Mouse (Mus musculus) CH12.LX (cell line): ENCODE data around the gene Tnip3.

Experiments used
- CTCF ChIP-seq, 2 experiments: IDR thresholded peaks in 1 of 2; conservative IDR thresholded peaks in 1 of 2; 2 replicates each; pipeline ENCODE4 v1.5.1; 2011 to 2012; ENCODE audit warnings: low read depth in 2 of 2, low read length in 2 of 2, improper control_type of control experiment in 1 of 2, inconsistent platforms in 1 of 2, mild to moderate bottlenecking in 1 of 2, moderate library complexity in 1 of 2
- E2F4 ChIP-seq: IDR thresholded peaks from 2 replicates; pipeline ENCODE4 v1.6.1; 2011; ENCODE audit warnings: low read depth, low read length, improper control_type of control experiment; ENCODE audit not compliant: insufficient replicate concordance
- EP300 ChIP-seq: IDR thresholded peaks from 2 replicates; pipeline ENCODE4 v1.6.1; 2011; ENCODE audit warnings: low read length, improper control_type of control experiment
- HCFC1 ChIP-seq: IDR thresholded peaks from 2 replicates; pipeline ENCODE4 v1.6.1; 2012; ENCODE audit warnings: low read depth, mild to moderate bottlenecking, inconsistent platforms, low read length, improper control_type of control experiment
- KAT2A ChIP-seq: IDR thresholded peaks from 2 replicates; pipeline ENCODE4 v1.6.1; 2012; ENCODE audit warnings: low read length, improper control_type of control experiment, inconsistent platforms; ENCODE audit not compliant: insufficient replicate concordance
- PAX5 ChIP-seq: IDR thresholded peaks from 2 replicates; pipeline ENCODE4 v1.6.1; 2012; ENCODE audit warnings: low read length, inconsistent platforms, mixed read lengths
- POLR2A ChIP-seq: IDR thresholded peaks from 2 replicates; pipeline ENCODE4 v1.6.1; 2011; ENCODE audit warnings: low read depth, mild to moderate bottlenecking, improper control_type of control experiment, low read length
- POLR2AphosphoS2 ChIP-seq: IDR thresholded peaks from 2 replicates; pipeline ENCODE4 v1.6.1; 2011; ENCODE audit warnings: low read depth, low read length, improper control_type of control experiment
- TBP ChIP-seq: conservative IDR thresholded peaks from 2 replicates; pipeline ENCODE4 v1.6.1; 2011; ENCODE audit warnings: low read depth, low read length, improper control_type of control experiment
- TCF12 ChIP-seq: IDR thresholded peaks from 2 replicates; pipeline ENCODE4 v1.6.1; 2014; ENCODE audit warnings: low read depth, mild to moderate bottlenecking, inconsistent platforms, low read length, improper control_type of control experiment
- ZNF384 ChIP-seq: IDR thresholded peaks from 2 replicates; pipeline ENCODE4 v1.6.1; 2012; ENCODE audit warnings: low read depth, low read length, improper control_type of control experiment, inconsistent platforms

- TF ChIP-seq HCFC1 (no peak), ZNF384 (no peak), TCF12 (no peak), EP300 (no peak), KAT2A (no peak), CTCF (conservative IDR thresholded peaks at IDR 0.05 in 1 of 2, IDR thresholded peaks at IDR 0.05 in 1 of 2; ENCODE audit: low read depth in 2 of 2, low read length in 2 of 2) (no peak), POLR2A (no peak), TBP (no peak), E2F4 (no peak), PAX5 (no peak), POLR2AphosphoS2 (no peak)
These were observed 144.9 kb downstream of the Tnip3 start for GRCm38 (mm10) chr6:65669971-65670370.
